Mouse (Mus musculus) monocyte, adult 59 days (primary cell): ENCODE measurements around the gene Tas2r110. TPM values are rescaled to one million over a fixed set of nuclear protein-coding genes. Genes with fewer than 3 reads are reported as not detected.

Experiments used
- total RNA-seq, 2 experiments: library from RNA; stranded (reverse); gene quantifications; one replicate each; pipeline ENCODE4 v1.2.4; 2023

Gene Tas2r110
- total RNA-seq, result not detected

GRCm38 (mm10) chr6:132867708-132868107 is at the start of gene Tas2r110:
TSS of gene Tas2r110 (plus strand) at chr6:132868008.

GRCm38 (mm10) chr6:132846842-132847241 is 21.0 kb upstream of the Tas2r110 start, which contains the start of gene Tas2r123:
TSS of gene Tas2r123 (plus strand) at chr6:132847142.

GRCm38 (mm10) chr6:132855138-132855537 is 12.7 kb upstream of the Tas2r110 start, which contains the start of gene Tas2r116:
TSS of gene Tas2r116 (plus strand) at chr6:132855438.

GRCm38 (mm10) chr6:132892711-132893110 is 24.9 kb downstream of the Tas2r110 start, which contains the start of gene Tas2r113:
TSS of gene Tas2r113 (plus strand) at chr6:132893011.

GRCm38 (mm10) chr6:132909351-132909750 is 41.5 kb downstream of the Tas2r110 start, which contains the start of gene Tas2r125:
TSS of gene Tas2r125 (plus strand) at chr6:132909651.

Other genes starting within 250 kb of the Tas2r110 start
- not detected for gene A630073D07Rik, start 216.5 kb upstream of the Tas2r110 start, total RNA-seq
- not detected for gene Tas2r120, start 211.1 kb upstream of the Tas2r110 start, total RNA-seq
- gene Tas2r121, start 167.0 kb upstream of the Tas2r110 start, total RNA-seq, result not detected
- gene Tas2r122, start 156.1 kb upstream of the Tas2r110 start, total RNA-seq, result not detected
- not detected for gene Tas2r115, start 130.0 kb upstream of the Tas2r110 start, total RNA-seq
- not detected for gene Tas2r124, start 113.3 kb upstream of the Tas2r110 start, total RNA-seq
- not detected for gene Tas2r102, start 105.9 kb upstream of the Tas2r110 start, total RNA-seq
- not detected for gene Tas2r136, start 89.8 kb upstream of the Tas2r110 start, total RNA-seq
- not detected for gene Tas2r117, start 65.2 kb upstream of the Tas2r110 start, total RNA-seq
- gene Tas2r123, start 20.9 kb upstream of the Tas2r110 start, total RNA-seq, result not detected
- not detected for gene Tas2r116, start 12.6 kb upstream of the Tas2r110 start, total RNA-seq
- gene Tas2r113, start 25.0 kb downstream of the Tas2r110 start, total RNA-seq, result not detected
- gene Tas2r125, start 41.6 kb downstream of the Tas2r110 start, total RNA-seq, result not detected
- not detected for gene Tas2r129, start 83.1 kb downstream of the Tas2r110 start, total RNA-seq
- not detected for gene Tas2r131, start 89.9 kb downstream of the Tas2r110 start, total RNA-seq
- gene Tas2r109, start 113.0 kb downstream of the Tas2r110 start, total RNA-seq, result not detected
- not detected for gene Tas2r103, start 169.1 kb downstream of the Tas2r110 start, total RNA-seq
- not detected for gene Tas2r140, start 187.8 kb downstream of the Tas2r110 start, total RNA-seq
- gene Smim10l1, start 236.9 kb downstream of the Tas2r110 start, total RNA-seq, result 10 to 100 TPM; 18.4 to 19.1 TPM